Mouse (Mus musculus): ENCODE results near the gene Rab4a.
A peak's percentile ranks its signal among the peaks of the same experiment; 100 is the strongest.

The Rab4a gene

DNA sequence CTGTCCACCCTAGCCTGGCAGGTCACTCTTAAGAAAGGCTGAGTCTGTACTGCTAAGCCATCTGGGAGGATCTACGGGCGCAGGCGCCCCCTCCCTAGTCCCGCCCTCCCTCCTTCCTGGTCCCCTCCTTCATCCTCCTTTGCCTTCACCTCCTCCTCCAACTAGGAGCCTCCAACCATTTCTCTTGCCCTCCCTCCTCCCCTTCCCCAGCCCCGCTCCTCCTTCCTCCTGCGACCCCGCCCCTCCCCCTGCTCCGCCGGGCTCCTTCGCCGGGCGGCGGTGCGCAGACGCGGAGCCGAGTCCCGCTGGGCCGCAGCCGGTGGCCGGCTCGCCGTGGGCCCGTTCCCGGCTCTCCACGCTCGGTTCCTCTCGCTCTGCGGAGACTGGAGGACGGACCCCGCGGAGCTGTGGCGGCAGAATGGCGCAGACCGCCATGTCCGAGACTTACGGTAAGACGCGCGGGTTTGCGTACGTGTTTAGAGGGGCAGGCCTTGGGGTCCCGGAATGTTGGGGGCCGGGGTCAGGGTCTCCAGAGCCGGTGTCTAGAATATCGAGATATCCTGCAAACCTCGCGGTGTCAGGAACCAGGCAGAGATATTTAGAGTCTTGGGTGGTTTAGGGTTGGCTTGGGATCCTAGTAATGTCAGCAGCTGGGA, at the start of gene Rab4a:
Gene Rab4a, plus strand, starts transcription at position 268 of the 656 bp plus-strand sequence.
- peak; percentile 82 for DNase-seq (ENCODE audit: extremely low spot score, low read depth, low spot score)

DNA sequence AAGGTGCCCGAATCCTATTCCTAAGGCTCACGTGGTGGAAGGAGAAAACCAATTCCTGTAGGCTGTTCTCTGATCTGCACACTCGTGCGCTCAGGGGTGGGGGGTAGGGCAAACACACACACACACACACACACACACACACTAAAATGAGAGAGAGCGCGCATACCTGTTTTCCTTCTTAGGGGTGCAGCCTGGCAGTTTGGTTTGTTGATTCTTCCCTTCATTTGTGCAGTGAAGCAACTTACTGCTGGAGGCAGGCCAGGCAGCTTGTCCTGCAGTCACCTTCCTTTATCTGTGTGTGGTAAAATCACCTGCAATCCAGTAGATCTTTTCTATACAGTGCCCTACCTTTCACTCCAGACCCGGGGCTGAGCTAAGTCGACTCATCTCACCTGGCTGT, 48.9 kb upstream of the Rab4a start:
- no peak for DNase-seq (ENCODE audit: extremely low spot score, low read depth, low spot score)

DNA sequence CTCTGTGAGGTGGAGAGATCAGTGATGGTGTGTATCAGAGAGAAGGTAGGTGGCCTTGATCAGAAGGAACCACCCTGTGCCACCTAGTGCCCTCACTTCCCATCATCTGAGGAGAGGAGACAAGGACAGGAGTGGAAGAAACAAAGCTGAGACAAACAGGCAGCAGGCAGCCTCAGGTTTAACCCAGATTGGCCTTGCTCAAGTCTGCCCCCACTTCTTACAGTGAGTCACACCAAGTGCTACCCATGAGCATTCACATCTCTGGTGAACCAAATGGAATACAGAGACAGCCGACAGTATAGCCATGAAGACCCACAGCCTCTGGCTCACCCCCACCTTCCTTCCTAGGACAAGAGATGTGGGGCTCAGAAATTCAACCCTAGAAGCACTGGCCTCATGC, 46.9 kb upstream of the Rab4a start:
- no peak for DNase-seq (ENCODE audit: extremely low spot score, low read depth, low spot score)

DNA sequence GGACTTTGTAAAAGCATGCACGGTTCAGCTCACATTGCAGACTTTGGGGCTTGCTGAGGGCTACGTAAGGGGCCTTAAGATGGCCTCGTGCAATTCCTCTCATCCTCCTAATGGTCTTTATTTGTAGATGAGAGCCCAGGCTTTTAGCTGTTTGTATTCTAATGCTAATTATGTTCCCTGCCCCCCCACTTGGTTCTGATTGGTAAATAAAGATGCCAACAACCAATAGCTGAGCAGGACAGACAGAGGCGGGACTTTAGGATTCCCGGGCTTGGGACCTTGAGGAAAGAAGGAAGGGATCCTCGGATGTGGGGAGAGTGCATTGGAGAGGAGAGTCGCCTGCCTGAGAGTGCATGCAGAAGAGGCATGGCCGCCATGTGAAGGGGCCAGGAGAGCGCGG, 45.9 kb upstream of the Rab4a start:
- no peak for DNase-seq (ENCODE audit: extremely low spot score, low read depth, low spot score)

DNA sequence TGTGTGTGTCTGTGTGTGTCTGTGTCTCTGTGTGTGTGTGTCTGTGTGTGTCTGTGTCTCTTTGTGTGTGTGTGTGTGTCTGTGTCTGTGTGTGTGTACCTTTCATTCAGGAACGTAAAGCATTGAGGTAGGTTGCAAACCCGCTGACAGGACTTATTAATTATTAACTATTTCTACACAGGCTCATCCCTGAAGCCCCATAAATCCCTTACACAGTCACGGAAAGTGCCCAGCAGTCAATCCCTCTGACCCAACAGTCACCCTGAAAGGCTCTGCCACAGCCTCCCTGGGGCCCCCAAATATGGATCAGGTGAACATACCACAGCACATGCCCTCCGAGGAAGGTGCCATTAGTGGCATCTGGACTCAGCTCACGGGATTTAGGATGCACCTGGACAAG, 45.2 kb upstream of the Rab4a start:
- DNase-seq (ENCODE audit: extremely low spot score, low read depth, low spot score), result no peak

DNA sequence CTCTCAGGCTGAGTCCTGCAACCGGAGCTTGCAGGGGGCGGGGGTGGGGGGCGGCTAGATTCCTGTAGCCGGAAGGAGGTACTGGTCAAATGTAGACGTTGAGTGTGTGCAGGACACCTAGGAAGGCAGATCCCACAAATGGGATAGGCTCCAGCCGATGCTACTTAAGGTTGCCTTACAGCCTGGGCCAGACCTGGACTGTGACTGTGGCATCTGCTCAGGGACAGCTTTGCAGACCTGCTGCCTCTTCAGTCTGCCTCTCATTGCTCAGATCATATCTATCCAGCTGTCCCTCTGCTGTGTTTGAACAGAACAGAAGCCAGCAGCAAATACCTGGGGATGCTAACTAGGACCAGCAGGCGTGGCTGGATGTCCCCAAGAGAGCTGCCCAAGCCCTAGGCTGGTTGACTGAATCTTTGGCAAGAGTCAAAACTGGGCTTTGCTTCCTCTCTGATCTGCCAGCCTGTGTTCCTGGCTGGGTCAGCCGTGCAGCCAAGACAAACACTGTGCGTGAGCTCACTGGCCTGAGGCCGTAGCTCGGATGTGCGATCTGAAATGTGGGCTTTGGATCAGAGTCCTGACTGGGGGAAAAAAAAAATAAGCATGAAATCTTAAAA, 44.4 kb upstream of the Rab4a start:
- DNase-seq (ENCODE audit: extremely low spot score, low read depth, low spot score), result no peak

DNA sequence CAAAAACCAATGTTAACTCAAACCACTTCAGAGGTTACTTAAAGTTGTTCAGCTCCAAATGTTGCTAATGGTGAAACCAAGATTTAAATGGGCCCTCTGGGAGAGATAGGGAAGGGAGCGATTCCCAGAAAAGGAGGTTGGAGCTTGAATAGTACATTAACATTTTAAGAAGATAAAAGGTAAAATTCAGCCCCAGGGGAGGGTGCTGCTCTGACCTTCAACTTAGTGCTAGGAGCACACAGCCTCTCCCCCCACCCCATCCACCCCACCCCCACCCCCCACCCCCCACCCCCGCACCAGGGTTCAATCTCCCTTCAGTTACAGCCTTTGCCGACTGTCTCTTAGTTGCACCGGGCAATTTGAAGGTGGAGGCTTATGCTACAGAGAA, 43.9 kb upstream of the Rab4a start:
- no peak for DNase-seq (ENCODE audit: extremely low spot score, low read depth, low spot score)

DNA sequence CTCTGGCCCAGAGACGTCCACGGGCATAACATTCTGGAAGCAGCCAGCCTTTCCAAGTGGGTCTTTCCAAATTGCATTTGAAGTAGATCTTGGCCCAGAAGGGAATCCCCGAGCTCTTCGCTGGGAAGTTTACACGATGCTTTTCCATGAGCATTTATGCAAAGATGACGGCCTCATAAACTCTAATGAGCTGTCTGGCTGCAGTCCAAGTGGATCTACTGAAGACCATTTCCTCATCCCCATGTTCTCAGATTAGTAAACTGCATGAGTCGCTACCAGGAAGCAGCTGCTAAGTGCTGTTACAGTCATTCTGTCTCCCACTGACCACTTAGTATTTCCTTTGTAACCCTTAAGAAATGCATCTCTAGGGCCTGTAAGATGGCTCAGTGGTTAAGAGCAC, 42.4 kb upstream of the Rab4a start:
- DNase-seq (ENCODE audit: extremely low spot score, low read depth, low spot score), result no peak

DNA sequence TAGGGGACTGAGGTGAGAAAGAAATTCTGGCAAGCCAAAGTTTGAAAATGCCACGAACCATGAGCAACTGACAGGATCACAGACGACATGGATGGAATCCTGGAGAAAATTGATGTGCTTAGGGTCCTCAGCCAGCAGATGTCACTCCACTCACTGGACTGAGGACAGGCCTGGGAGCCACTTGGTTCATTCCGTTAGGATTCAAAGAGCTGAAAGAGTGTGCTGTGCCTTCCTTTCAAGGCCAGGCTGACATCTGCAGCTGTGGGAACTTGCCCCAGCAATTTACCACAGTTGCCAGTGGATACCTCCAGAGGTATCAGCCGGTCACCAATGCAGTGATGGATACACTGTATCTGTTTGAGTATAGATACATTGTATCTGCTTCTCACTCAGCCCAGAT, 41.1 kb upstream of the Rab4a start:
- no peak for DNase-seq (ENCODE audit: extremely low spot score, low read depth, low spot score)

DNA sequence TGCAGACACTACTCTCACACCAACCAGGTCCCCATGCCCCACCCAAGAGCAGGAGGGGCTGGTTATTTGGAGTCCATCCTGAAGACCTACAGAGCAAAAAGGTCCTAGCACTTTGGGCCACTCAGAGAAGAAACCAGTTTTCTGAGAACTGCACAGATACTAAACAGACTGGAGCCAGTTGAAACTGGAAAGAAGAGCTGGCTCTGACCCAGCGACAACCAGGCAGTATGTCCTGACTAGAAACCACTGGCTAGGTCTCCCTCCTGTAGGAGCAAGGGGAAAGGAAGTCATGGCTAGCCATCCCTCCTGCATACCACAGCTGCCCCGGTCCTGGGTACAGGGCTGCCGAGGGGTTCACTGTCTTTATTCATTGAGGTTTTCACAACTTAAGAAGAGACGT, 39.3 kb upstream of the Rab4a start:
- DNase-seq (ENCODE audit: extremely low spot score, low read depth, low spot score), result no peak

DNA sequence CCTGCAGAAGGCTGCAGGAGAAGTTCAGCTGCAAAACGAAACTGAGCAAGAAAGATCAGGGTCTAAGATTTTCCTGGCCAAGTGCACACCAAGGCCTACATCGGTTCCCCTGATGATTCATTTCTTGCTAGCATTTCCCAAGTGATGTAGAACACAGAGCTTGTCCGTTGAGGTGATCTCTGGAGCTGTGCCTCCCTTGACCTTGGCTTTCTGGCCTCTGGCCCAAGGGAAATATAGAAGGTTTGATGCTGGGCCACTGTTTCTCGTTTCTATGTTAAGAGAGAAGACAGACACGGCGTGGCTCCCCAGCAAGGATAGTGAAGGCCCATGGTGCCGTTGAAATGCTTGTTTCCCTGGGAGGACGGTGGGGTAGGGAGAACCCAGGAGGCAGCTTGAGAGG, 37.9 kb upstream of the Rab4a start:
- no peak for DNase-seq (ENCODE audit: extremely low spot score, low read depth, low spot score)

DNA sequence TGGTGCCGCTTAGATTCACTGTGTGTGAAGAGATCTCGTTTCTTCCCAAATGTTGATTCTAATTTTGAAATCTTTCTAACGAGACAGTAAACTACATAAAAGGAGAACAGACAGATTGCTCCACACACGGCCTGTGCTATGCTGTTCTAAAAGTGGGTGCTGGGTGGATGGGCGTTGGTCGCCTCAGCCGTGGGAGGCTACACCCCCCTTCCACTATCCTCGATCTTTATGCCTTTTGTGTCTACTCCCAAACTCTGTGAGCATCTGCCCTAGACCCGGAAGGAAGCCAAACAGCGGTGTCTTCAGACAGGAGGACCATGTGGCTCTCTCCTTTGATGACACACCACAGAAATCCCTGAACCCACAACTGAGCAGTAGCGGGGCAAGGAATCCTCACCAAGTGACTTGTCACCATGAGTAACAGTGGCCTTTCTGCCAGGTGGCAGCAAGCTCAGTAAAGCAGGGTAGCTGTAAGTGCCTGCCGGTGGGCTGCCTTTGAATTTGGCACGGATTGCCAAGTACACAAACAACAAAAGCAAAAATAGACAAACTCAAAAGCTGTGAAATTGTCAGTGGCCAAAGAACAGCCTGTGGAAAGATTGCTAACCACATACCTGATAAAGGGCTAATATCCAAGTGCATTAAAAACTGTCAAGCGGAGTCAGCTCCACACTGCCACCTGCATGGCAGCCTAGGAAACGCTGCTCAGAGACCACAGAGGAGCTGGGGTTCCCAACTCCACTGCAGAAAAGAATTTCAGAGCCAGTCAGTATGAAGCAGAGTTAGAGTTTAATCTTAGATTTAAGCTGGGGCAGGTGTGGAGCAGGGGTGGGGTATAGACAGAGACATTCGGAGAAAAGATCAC, 37.1 kb upstream of the Rab4a start:
- no peak for DNase-seq (ENCODE audit: extremely low spot score, low read depth, low spot score)

DNA sequence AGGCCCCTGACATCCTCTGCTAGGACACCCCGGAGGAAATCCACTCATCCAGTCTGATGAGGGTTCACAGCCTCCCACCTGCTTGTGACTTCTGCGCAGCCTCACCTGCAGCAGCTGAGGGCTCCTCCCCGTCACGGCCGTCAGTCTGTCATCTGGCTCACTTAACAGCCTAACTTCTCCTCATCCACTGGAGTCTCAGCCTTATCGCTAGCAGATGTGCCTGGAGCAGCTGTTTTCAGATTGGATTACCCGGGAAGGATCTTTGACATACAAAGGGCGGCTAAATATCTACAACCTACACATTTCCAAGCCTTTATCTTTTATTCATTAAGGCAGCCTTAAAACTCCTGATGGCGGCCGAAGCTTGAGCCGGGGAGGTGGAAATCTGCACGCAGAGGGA, 32.3 kb upstream of the Rab4a start:
- DNase-seq (ENCODE audit: extremely low spot score, low read depth, low spot score), result no peak

DNA sequence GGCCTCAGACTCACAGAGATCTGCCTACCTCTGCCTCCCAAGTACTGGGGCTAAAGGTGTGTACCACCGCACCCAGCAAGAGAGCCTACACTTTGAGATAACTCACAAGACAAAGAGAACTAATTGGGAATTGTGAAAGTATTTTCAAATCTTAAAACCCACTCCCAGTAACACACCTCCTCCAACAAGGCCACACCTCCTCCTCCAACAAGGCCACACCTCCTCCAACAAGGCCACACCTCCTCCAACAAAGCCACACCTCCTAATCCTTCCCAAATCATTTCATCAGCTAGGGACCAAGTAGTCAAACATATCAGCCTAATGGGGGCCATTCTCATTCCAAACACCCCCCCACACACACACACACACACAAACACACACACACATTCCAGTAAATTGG, 31.3 kb upstream of the Rab4a start:
- no peak for DNase-seq (ENCODE audit: extremely low spot score, low read depth, low spot score)

DNA sequence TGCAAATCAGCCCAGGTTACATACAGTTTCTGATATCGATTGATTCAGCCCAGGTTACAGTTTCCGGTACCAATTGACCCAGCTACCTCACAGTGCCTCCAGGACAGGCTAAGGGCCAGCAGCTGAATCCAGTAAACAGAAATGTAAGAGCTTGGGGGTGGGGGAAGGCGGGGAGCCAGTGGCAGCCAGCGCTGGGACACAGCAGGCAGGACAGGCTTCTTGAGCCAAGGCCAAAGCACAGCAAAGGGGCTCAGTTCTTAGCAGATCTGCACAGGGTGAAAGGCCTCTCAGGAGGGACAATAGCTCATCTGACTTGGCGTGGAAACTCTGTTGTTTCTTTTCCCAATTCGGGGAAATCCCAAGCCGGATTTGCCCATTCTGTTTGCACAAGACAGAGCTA, 28.5 kb upstream of the Rab4a start:
- DNase-seq (ENCODE audit: extremely low spot score, low read depth, low spot score), result no peak

DNA sequence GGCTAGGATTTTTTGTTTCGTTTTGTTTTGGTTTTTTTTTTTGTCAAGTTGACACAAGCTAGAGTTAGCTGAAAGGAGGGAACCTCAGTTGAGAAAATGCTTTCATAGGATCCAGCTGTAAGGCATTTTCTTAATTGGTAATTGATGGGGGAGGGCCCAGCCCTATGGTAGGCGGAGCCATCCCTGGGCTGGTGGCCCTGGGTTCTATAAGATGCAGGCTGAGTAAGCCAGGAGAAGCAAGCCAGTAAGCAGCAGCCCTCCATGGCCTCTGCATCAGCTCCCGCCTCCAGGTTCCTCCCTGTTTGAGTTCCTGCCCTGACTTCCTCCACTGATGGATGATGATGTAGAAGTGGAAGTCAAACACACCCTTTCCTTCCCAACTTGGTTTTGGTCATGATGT, 25.3 kb upstream of the Rab4a start:
- no peak for DNase-seq (ENCODE audit: extremely low spot score, low read depth, low spot score)

DNA sequence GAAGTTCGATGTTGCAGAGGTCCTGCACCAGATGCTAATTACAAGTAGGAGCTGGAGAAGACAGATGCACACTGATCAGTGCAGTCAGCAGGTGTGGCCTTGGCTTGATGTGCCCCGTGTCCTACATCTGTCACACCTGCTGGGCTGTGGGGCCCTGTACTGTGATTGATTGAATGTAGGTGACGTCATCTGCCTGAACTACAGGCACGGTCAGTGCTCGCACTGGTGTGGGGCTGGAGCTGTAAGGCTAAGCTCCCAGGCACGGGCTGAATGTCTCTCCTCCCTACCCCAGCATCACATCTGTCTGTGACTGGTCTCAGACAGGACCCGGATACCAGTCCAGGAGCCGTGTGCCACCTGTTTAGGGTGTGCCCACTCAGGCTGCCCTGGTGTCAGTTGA, 24.5 kb upstream of the Rab4a start:
- DNase-seq (ENCODE audit: extremely low spot score, low read depth, low spot score), result no peak

DNA sequence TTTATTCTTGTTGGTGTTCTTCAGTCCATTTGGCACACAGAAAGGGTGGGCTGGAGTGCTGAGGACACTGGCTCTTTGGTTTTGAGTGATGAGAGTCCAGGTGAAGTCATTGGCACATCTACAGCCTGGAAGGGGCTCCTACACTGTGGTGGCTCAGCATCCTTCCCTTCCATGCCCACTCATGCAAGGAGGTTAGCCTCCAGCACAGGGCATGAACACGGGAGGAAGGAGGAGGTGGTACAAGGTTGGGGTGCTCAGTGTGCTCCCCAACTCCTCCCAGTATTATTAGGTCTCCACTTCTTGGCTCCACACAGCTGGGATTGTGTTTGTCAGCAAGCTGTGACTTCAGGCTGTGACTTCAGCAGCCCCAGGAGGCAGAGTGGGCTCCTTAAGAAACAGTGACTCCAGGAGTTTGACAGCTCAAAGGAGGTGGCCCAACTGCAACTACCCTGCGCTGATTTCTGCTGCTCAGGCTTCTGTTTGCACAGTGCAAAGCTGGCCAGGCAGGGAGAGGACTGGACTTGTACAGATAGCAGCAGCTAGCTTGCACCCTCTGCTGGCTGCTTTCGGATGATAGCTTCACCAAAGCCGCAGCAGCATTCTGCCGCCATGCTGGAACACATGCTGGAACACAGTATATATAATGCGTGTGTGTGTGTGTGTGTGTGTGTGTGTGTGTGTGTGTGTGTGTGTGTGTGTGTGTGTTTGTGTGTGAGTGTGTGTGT, 22.1 kb upstream of the Rab4a start:
- DNase-seq (ENCODE audit: extremely low spot score, low read depth, low spot score), result no peak

DNA sequence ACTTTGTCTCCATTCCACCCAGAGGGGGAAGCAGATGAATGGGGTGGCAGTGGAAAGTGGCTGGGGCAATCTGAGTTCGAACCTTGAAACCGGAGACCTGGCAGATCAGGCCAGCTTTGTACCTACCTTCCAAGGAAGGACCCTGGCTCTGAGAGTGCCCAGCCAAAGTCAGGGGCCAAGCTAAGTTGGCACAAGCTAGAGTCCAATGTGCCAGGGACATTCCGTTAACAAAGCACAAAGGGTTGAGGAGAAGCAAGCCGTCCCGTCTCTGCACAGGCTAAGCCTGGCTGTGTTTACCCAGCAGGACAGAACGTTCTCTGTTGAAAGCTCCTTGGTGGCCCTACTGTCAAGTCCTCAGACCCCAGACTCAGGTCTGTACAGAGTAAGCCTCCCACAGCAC, 19.6 kb upstream of the Rab4a start:
- no peak for DNase-seq (ENCODE audit: extremely low spot score, low read depth, low spot score)

DNA sequence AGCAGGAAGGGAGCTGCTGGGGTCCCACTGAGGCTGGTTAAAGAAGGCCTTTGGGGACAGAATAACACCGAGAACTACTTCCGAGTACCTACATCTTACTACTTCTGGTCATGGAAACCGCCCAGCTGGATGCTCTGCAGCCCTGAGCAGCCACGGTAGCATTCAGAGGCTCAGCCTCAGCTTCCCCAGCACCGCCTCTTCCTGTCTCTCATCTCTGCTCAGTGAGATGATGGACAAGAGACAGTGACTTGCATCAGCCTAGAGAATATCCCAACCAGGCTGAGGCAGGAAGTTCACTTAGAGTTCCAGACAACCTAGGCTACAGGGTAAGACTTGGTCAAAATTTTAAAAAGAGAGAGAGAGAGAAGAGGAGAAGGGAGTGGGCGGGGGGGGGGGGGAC, 19.1 kb upstream of the Rab4a start:
- no peak for DNase-seq (ENCODE audit: extremely low spot score, low read depth, low spot score)

DNA sequence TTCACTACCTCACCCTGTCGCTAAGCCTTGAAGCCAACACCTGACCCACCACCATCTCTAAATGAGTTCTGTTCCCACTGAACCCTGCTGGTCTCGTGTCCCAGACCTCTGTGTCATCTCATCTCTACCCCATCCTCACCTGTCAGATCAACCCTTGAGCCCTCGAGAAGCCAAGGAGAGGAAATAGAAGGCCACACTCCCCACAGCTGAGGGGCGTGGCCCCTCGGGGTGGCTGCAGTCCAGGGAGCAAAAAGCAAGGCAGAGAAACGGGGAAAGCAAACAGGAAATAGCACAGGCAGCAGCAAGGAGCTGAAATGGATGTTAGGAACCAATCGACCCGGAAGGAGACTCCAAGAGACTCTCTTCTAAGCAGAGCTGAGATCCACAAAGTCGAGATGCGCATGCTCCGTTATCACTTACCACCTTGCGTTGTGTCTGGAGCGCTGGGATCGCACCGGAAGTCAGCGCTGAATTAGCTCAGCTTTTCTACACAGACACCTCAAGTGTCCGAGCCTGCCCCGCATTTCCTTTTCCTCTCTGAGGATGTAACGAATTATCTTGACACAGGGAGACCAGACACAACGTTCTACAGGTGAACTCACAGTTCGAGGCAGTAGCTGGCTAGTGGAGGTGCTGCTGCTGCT, 18.4 kb upstream of the Rab4a start:
- no peak for DNase-seq (ENCODE audit: extremely low spot score, low read depth, low spot score)

Data from hindlimb bud, embryonic 11.5 days (tissue).